Mouse (Mus musculus) adrenal gland, postnatal 4 days (tissue): ENCODE measurements around the gene Ylpm1. TPM values are rescaled to one million over a fixed set of nuclear protein-coding genes. Genes with fewer than 3 reads are reported as not detected.

Source experiments
- DNase-seq, 2 experiments: peaks; one replicate each; pipeline ENCODE4 v3.0.0; 2021 to 2022; ENCODE audit warnings: low spot score in 2 of 2, mixed read lengths in 2 of 2
- long read RNA-seq, 2 experiments: library from polyadenylated mRNA; stranded (forward); transcript quantifications; one replicate each; pipeline ENCODE4 v2.0.0; 2021
- total RNA-seq, 2 experiments: library from RNA; stranded (reverse); gene quantifications; 2 replicates each; pipeline ENCODE4 v1.2.3; 2021

The Ylpm1 gene
- 10 to 100 TPM; 58.2 to 71.2 TPM for total RNA-seq
- long read RNA-seq, experiment 1, partial matches to known transcripts: 0 of 3 reads
- long read RNA-seq, experiment 1, other reads (novel, unspliced or antisense): 1 of 3 reads
- long read RNA-seq, experiment 2, partial matches to known transcripts: 3 of 4 reads
- long read RNA-seq, experiment 2, other reads (novel, unspliced or antisense): 1 of 4 reads

GRCm38 (mm10) chr12:84996083-84996496, at the start of gene Ylpm1:
Gene Ylpm1 (plus strand): TSS chr12:84996321.
- peak; percentile 92 to 93 for DNase-seq

- no peak for DNase-seq
Measured at GRCm38 (mm10) chr12:84947894-84948583, 48.1 kb upstream of the Ylpm1 start.

DNA sequence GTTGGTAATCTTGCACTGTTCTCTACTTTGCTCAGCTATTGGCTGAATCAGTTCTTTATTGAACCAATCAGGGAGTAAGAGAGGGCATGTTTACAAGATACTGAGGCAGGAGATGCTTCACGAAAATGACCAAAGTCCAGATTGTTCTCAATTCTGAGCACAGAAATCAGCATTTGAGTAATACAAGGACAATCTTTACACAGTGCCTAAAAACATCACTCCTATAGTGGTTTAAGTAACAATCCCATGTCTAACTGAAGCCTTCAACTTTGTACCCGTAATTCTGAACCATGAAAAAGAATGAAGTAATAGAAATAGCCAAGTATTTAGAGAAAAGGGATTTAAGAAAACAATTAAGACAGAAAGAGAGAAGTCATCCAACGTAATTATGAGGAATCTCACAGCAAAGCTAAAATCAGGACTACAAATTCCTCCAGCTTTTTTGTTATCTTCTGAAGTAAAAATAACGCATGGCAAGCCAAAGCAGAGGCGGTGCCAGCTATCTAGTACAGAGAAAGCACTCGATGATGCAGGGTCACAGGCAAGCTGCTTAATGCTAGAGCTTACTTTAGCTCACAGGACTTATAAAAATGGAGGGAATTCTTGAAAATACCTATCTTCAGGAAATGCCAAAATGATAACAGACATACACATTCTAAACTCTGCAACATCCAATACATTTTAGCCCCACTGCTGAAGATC, 47.4 kb upstream of the Ylpm1 start:
- no peak for DNase-seq

- DNase-seq: no peak
Measured at GRCm38 (mm10) chr12:84950763-84951162, 45.4 kb upstream of the Ylpm1 start.

DNA sequence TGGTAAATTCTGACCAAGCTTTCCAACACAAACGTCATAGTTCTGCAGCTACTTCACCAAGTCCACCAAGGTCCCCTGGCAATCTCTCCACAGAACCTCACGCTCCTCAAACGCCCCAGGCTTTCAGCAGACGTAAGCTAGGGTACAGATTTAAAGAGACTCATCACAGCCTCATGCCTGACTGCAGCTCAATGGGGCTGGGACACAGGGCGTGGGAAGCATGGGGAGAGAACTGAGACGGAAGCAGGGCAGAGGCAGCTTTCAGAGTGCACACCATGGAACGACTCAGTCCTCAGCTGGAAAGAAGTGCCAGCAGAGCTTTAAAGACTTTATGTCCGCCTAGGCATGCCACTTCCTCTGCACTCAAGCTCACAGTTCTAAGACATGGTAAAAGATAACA, 44.6 kb upstream of the Ylpm1 start:
- DNase-seq: no peak

GRCm38 (mm10) chr12:84952351-84952750, 43.8 kb upstream of the Ylpm1 start:
- no peak for DNase-seq

DNA sequence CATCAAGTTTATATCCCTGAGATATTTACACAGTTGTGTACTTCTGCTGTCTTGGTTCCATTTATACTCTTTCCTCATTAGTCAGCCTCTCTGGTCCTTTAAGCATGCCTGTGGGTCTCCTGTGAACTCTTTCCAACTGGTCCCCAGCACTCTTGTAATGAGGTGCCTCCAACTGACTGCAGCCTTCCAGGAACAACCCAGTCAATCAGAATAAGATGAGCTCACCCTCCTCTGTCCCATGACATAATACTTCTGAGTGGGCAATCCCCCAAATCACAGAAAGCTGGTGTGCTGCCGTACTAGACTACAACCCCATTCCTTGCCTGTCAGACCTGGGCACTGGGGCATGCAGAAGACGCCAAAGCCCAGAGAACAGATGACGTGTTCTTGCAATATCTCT, 39.8 kb upstream of the Ylpm1 start:
- DNase-seq: no peak

DNA sequence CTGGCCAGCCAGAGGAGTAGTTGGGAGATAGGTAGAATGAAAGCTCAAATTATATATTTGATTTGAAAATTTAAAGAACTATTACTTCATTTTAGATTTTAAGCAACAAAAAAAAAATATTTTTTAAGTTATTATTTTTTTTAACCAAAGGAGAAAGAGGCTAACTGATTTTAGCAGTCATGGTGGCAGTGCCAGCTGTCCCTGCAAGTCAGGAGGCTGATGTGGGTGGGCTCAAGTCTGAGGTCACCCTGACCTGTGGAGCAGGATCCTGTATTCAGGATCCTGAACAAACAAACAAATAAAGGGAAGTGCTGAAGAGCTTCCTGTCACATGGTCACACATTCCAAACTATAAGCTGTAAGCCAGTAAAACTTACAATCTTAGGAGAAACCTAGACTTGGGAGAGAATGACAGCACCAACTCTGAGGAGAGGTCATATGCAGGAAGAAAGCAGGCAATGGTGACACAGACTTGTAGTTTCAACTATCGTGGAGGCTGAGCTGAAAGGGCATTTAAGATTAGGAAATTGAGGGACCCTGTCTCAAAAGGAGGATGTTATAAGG, 37.2 kb upstream of the Ylpm1 start:
- no peak for DNase-seq

GRCm38 (mm10) chr12:84962606-84963005, 33.5 kb upstream of the Ylpm1 start:
- DNase-seq: no peak

DNA sequence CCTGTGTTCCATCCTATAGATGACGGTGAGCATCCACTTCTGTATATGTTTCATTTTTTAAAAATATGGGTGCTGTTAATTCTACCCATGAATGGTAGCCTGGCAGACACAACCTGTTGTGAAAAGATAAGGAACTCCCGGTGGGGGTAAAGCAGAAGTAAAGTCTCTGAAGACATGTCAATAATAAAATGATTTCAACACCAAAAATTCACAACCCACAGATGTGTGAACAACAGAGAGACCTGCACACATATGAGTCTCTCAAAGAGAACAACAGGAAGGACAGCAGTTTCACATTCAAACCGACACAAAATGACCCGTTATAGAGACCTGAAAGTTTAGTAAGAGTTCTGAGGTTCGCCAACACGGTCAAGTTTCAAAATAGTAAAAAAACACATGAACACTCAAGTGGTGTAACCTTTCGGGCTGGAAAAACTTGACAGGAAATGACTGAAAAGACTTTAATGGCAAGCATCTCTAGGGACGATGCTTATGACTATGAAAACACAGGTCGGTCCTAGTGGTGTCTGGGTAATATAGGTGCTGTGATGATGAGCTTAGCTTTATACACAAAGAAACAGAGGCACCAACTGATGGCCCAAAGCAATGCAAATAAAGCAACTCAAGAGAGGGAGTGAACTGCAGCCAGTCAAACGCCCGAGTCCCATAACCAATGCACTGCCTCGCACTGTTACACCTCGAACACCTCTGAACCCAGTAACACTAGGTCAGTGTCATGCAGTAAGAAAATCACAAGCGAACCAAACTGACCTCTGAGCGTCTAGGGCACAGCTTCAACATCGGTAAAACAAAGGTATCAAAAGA, 27.1 kb upstream of the Ylpm1 start:
- no peak for DNase-seq

- DNase-seq: no peak
Measured at GRCm38 (mm10) chr12:84969656-84970427, 26.3 kb upstream of the Ylpm1 start.

- DNase-seq: peak; percentile 70 to 77
Measured at GRCm38 (mm10) chr12:84970428-84971096, 25.6 kb upstream of the Ylpm1 start, which contains the start of the genes Fcf1 and Arel1. Gene Fcf1 (plus strand): TSS chr12:84970897. Gene Arel1 (minus strand): TSS chr12:84970900.

DNA sequence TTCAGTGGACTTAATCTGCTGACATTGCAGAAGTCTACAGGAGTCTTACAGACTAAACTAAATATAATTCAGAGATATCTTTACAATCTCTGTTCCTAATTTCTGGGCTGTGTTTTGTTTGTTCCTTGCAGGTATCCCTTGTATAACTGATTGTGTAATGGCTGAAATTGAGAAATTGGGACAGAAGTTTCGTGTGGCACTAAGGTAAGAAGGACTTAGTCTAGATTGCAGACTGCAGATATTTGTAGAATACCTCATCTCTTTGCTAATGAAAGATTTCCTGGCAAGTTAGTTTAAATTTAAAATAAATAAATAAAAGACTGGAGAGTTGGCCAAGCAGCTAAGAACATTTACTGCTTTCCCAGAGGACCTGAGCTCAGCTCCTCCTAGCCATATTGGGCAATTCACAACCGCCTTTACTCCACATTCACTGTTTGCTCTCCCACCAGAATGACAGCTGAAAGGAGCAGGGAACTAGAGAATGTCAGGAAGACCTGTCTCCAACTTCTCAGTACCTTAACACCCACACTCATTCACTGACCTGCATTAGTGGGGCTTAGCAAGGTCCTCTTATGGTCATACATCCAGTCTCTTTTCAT, 16.8 kb upstream of the Ylpm1 start:
- DNase-seq: no peak

GRCm38 (mm10) chr12:84989456-84989855, 6.7 kb upstream of the Ylpm1 start:
- no peak for DNase-seq

GRCm38 (mm10) chr12:84995112-84995761, 884 bp upstream of the Ylpm1 start:
- DNase-seq: no peak

DNA sequence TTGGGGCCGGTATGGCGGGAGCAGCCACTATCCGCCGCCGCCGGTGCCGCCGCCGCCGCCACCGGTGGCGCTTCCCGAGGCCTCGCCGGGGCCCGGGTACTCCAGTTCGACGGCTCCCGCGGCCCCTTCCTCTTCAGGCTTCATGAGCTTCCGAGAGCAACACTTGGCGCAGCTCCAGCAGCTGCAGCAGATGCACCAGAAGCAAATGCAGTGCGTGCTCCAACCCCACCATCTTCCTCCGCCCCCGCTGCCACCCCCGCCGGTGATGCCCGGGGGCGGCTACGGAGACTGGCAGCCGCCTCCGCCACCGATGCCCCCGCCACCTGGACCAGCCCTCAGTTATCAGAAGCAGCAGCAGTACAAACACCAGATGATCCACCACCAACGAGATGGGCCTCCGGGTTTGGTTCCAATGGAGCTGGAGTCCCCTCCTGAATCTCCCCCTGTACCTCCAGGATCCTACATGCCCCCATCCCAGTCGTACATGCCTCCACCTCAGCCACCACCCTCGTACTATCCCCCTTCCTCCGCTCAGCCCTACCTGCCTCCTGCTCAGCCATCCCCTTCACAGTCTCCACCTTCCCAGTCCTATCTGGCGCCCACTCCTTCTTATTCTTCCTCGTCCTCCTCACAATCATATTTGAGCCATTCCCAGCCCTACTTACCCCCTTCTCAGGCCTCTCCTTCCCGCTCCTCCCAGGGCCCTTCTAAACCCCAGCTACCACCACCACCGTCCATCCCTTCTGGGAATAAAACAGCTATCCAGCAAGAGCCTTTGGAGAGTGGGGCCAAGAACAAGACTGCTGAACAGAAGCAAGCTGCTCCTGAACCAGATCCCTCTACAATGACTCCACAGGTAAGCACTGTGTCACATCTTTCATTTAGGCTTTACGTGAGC, 629 bp downstream of the Ylpm1 start:
- peak in 1 of 2 experiments; percentile 19 for DNase-seq

- DNase-seq: no peak
Measured at GRCm38 (mm10) chr12:84999053-84999452, 2.9 kb downstream of the Ylpm1 start.

DNA sequence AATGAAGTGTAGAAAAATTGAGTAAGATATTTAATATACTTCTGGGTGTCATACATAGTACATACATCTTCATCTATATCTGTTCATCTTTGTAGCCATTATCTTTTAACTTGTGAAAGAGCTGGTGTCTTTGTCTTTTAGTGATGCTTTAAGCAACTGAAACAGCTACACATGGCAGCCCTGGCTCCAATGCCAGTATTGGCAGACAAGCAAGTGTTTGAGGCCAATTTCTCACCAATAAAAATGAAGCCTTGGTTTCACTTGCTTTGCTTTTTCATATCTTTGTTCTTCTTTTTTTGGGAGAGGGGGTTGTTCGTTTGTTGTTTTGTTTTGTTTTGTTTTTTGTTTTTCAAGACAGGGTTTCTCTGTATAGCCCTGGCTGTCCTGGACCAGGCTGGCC, 10.1 kb downstream of the Ylpm1 start:
- no peak for DNase-seq
